Mouse (Mus musculus) small intestine, adult 2 months (tissue): ENCODE results near the gene Trappc1. TPM values are rescaled to one million over a fixed set of nuclear protein-coding genes. Genes with fewer than 3 reads are reported as not detected.

ENCODE experiments used
- H3K27ac ChIP-seq: fragments of 200-500 bp; 2 replicates; pipeline ENCODE4 v1.5.1; 2012; ENCODE audit warnings: low read depth, low read length, control low read depth, inconsistent platforms; ENCODE audit not compliant: insufficient read depth
- H3K27me3 ChIP-seq: fragments of 200-500 bp; 2 replicates; pipeline ENCODE4 v1.6.1; 2012; ENCODE audit warnings: mild to moderate bottlenecking, moderate library complexity, low read length, inconsistent platforms; ENCODE audit not compliant: control insufficient read depth, insufficient read depth
- H3K36me3 ChIP-seq: fragments of 200-500 bp; 2 replicates; pipeline ENCODE4 v1.6.1; 2012; ENCODE audit warnings: mild to moderate bottlenecking, low read length, control low read depth, inconsistent platforms; ENCODE audit not compliant: control insufficient read depth, insufficient read depth
- H3K4me1 ChIP-seq: fragments of 200-500 bp; 2 replicates; pipeline ENCODE4 v1.6.1; 2012; ENCODE audit warnings: low read length, inconsistent platforms, mixed read lengths; ENCODE audit not compliant: control insufficient read depth, insufficient read depth, insufficient read length
- H3K4me3 ChIP-seq: fragments of 200-500 bp; 2 replicates; pipeline ENCODE4 v1.5.1; 2012; ENCODE audit warnings: low read depth, mild to moderate bottlenecking, control low read depth, inconsistent platforms, low read length, moderate library complexity
- CTCF ChIP-seq: fragments of 200-500 bp; IDR thresholded peaks from 2 replicates; pipeline ENCODE4 v1.5.1; 2012; ENCODE audit warnings: low read depth, mild to moderate bottlenecking, control low read depth, inconsistent platforms, low read length, moderate library complexity, mixed read lengths; ENCODE audit not compliant: insufficient replicate concordance, insufficient read length; ENCODE audit errors: extremely low read depth
- POLR2A ChIP-seq: fragments of 200-500 bp; IDR thresholded peaks from 2 replicates; pipeline ENCODE4 v1.6.1; 2012; ENCODE audit warnings: low read depth, mild to moderate bottlenecking, control low read depth, inconsistent platforms, low read length, moderate library complexity
- WGBS: fragments of 180-500 bp; shearing (Covaris S2); methylation state at CpG from one replicate; pipeline ENCODE4 v1.1.7; 2018; 5-methylcytosine and 5-hydroxymethylcytosine counted together
- polyA plus RNA-seq: library from polyadenylated mRNA; depleted of rRNA; stranded (reverse); fragments of >200 nt; gene quantifications from 2 replicates; pipeline ENCODE4 v1.2.3, GENCODE M21; 2012; rRNA removed

Trappc1 gene
- polyA plus RNA-seq = 22.9 and 31.7 TPM in 2 replicates

GRCm38 (mm10) chr11:69323667-69324111, at the start of gene Trappc1, which contains the start of gene Cntrob:
Gene Trappc1 (plus strand): TSS chr11:69323980.
Gene Cntrob (minus strand): TSS chr11:69323775.
- WGBS = under 1% methylated on average over 30 of the region's 30 CpGs

GRCm38 (mm10) chr11:69275650-69276049, 48.1 kb upstream of the Trappc1 start:
- Histone ChIP-seq H3K27me3 (no peaks in the 10 kb centered on the region), H3K27ac (no peak overlapping the region), H3K4me1 (peaks cover 2% of the 10 kb centered on the region; the same call in 1 of the 2 replicates), H3K4me3 (no peak overlapping the region), H3K36me3 (no peaks in the 10 kb centered on the region)
- WGBS = 64% methylated on average over 6 of the region's 6 CpGs
- TF ChIP-seq POLR2A (no peak), CTCF (no peak)

More at GRCm38 (mm10) chr11:69323667-69324111, at the start of gene Trappc1, which contains the start of gene Cntrob:
- Histone ChIP-seq H3K27me3 (peaks cover 9% of the 10 kb centered on the region), H3K27ac (peak within 1 kb of the TSS; percentile 56), H3K4me1 (peaks cover 10% of the 10 kb centered on the region), H3K36me3 (peaks cover 2% of the 10 kb centered on the region; the same call in 1 of the 2 replicates), H3K4me3 (peak within 1 kb of the TSS; percentile 67)
- TF ChIP-seq CTCF (no peak), POLR2A (peak; percentile 69)

DNA sequence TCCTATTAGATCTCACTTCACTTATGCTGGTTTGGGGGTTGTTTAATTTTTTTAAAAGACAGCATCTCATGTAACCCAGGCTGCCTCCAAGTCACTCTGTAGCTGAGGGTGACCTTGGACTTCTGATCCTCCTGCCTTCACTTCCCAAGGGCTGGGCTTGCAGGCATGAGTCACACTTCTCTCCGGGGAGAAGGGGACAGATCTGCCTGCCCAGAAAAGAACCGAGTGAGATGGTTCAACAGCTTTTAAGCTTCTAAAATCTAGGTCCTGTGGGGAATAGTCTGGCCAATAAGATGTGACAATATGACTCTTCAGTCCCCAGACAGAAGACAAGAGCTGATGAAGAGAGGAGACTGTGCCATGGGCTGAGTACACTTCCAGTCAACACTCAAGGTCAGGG, 47.7 kb upstream of the Trappc1 start:
- H3K4me3 ChIP-seq = no peak overlapping the region
- H3K4me1 ChIP-seq = peaks cover 2% of the 10 kb centered on the region; the same call in 1 of the 2 replicates
- H3K27me3 ChIP-seq = no peaks in the 10 kb centered on the region
- no peak overlapping the region for H3K27ac ChIP-seq
- no peaks in the 10 kb centered on the region for H3K36me3 ChIP-seq
- TF ChIP-seq POLR2A (no peak), CTCF (no peak)
- WGBS = 7% methylated on average over 2 of the region's 2 CpGs

- TF ChIP-seq CTCF (no peak), POLR2A (no peak)
- Histone ChIP-seq H3K36me3 (no peaks in the 10 kb centered on the region), H3K27ac (no peak overlapping the region), H3K4me1 (peaks cover 2% of the 10 kb centered on the region; the same call in 1 of the 2 replicates), H3K27me3 (no peaks in the 10 kb centered on the region), H3K4me3 (no peak overlapping the region)
- 67% methylated on average over 5 of the region's 5 CpGs for WGBS
These were observed 46.5 kb upstream of the Trappc1 start for GRCm38 (mm10) chr11:69277267-69277666.

- TF ChIP-seq POLR2A (no peak), CTCF (no peak)
- 93% methylated on average over 5 of the region's 5 CpGs for WGBS
- H3K4me1 ChIP-seq = no peaks in the 10 kb centered on the region
- no peak overlapping the region for H3K27ac ChIP-seq
- no peak overlapping the region for H3K4me3 ChIP-seq
- no peaks in the 10 kb centered on the region for H3K27me3 ChIP-seq
- no peaks in the 10 kb centered on the region for H3K36me3 ChIP-seq
These were observed 32.7 kb upstream of the Trappc1 start for GRCm38 (mm10) chr11:69291111-69291510.

DNA sequence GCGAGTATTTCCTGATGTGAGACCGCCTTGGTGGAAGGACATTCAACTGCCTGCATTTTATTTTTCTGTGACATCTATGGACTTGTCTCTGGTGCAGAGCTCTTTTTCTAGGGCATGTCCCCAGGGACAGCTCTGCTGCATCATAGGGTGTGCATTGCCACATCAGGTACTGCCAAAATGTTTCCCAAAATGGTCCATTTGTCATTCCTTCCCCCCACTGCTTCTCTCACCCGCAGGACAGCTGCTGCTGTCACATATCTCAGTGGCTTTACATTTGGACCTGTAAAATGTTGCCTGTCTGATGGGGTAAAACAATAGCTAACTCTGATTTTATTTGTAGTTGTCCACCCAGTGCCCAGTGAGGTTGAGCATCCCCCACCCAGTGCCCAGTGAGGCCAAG, 28.5 kb upstream of the Trappc1 start:
- Histone ChIP-seq H3K4me1 (no peaks in the 10 kb centered on the region), H3K27ac (no peak overlapping the region), H3K36me3 (peaks cover 1% of the 10 kb centered on the region; the same call in 1 of the 2 replicates), H3K27me3 (no peaks in the 10 kb centered on the region), H3K4me3 (no peak overlapping the region)
- 90% methylated on average over 3 of the region's 3 CpGs for WGBS
- TF ChIP-seq POLR2A (no peak), CTCF (no peak)

DNA sequence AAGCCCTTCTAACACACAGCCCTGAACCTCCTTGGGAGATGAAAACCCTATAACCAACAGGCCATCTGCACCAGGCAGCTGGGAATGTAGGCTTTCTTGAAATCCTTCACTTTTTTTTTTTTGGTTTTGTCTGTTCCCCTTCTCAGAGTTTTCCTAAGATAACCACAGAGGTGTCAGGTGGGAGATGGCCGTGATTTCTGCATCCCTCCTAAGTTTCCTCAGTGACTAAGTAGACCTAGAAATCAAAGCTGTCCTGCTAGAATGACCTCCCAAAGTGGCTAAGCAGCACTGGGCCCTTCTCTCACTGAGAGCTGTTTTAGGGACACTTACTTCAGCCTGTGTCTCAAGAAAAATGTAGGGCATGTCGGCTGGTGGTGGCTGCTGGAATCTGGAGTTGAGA, 26.0 kb upstream of the Trappc1 start:
- no peaks in the 10 kb centered on the region for H3K27me3 ChIP-seq
- no peak overlapping the region for H3K4me3 ChIP-seq
- peaks cover 5% of the 10 kb centered on the region; the same call in 1 of the 2 replicates for H3K36me3 ChIP-seq
- no peak for TF ChIP-seq CTCF
- no peak for TF ChIP-seq POLR2A
- WGBS = 84% methylated on average over 2 of the region's 2 CpGs
- no peaks in the 10 kb centered on the region for H3K4me1 ChIP-seq
- H3K27ac ChIP-seq = no peak overlapping the region
